Mouse (Mus musculus) heart, embryonic 16.5 days (tissue): ENCODE results near the gene Traf3. TPM values are rescaled to one million over a fixed set of nuclear protein-coding genes. Genes with fewer than 3 reads are reported as not detected.

Experiments
- ATAC-seq: fragments of 200-750 bp; cut with Nextera tagmentation; replicated peaks from 2 replicates; pipeline ENCODE4 v1.8.0; 2017; ENCODE audit warnings: moderate number of reproducible peaks; ENCODE audit not compliant: insufficient read depth, low FRiP score; ENCODE audit errors: extremely low read depth
- H3K27ac ChIP-seq: fragments of 300-500 bp; sonication (generic); 2 replicates; pipeline ENCODE4 v1.5.1; 2014; ENCODE audit warnings: mild to moderate bottlenecking, low read length, control low read depth, moderate library complexity
- H3K27me3 ChIP-seq: fragments of 300-500 bp; sonication (generic); 2 replicates; pipeline ENCODE4 v1.6.1; 2014; ENCODE audit warnings: low read length, mixed read lengths; ENCODE audit not compliant: control insufficient read depth, insufficient read depth
- H3K36me3 ChIP-seq: fragments of 300-500 bp; sonication (generic); 2 replicates; pipeline ENCODE4 v1.6.1; 2014; ENCODE audit not compliant: control insufficient read depth, insufficient read depth
- H3K4me1 ChIP-seq: fragments of 300-500 bp; sonication (generic); 2 replicates; pipeline ENCODE4 v1.6.1; 2014; ENCODE audit warnings: low read length, mixed read lengths; ENCODE audit not compliant: control insufficient read depth, insufficient read depth
- H3K4me2 ChIP-seq: fragments of 300-500 bp; sonication (generic); 2 replicates; pipeline ENCODE4 v1.6.1; 2014; ENCODE audit warnings: low read depth, mild to moderate bottlenecking, control low read depth, low read length
- H3K4me3 ChIP-seq: fragments of 300-500 bp; sonication (generic); 2 replicates; pipeline ENCODE4 v1.5.1; 2014; ENCODE audit warnings: mild to moderate bottlenecking, control low read depth, low read length
- H3K9ac ChIP-seq: fragments of 300-500 bp; sonication (generic); 2 replicates; pipeline ENCODE4 v1.6.1; 2014; ENCODE audit warnings: low read length, control low read depth
- H3K9me3 ChIP-seq: fragments of 300-500 bp; sonication (generic); replicated peaks from 2 replicates; pipeline ENCODE4 v1.6.1; 2016; ENCODE audit warnings: low read length; ENCODE audit not compliant: control insufficient read depth
- WGBS: fragments of 180-500 bp; shearing (Covaris S2); extraction: QIAGEN DNeasy Blood & Tissue Kit; methylation state at CpG from one replicate; pipeline ENCODE4 v1.1.7; 2014; 5-methylcytosine and 5-hydroxymethylcytosine counted together
- polyA plus RNA-seq: library from polyadenylated mRNA; unstranded; fragments of >200 nt; fragmentation: Nextera tagmentation; extraction: Ambion mirVana; gene quantifications from 2 replicates; pipeline ENCODE4 v1.2.1, GENCODE M21; 2015

Gene Traf3
- polyA plus RNA-seq, 1 experiment from 2014 or later = 6.0 TPM

GRCm38 (mm10) chr12:111203945-111204344, 37.8 kb downstream of the Traf3 start:
- Histone ChIP-seq H3K27me3 (no peaks in the 10 kb centered on the region), H3K4me2 (no peak overlapping the region), H3K4me3 (no peak overlapping the region), H3K9ac (no peak overlapping the region), H3K27ac (no peak overlapping the region), H3K9me3 (no peaks in the 10 kb centered on the region), H3K36me3 (no peaks in the 10 kb centered on the region), H3K4me1 (no peaks in the 10 kb centered on the region)
- no peak for ATAC-seq
- WGBS = 84% methylated on average over 3 of the region's 3 CpGs

- Histone ChIP-seq H3K9ac (no peak overlapping the region), H3K4me3 (no peak overlapping the region), H3K36me3 (no peaks in the 10 kb centered on the region), H3K27ac (no peak overlapping the region), H3K9me3 (no peaks in the 10 kb centered on the region), H3K4me1 (no peaks in the 10 kb centered on the region), H3K4me2 (no peak overlapping the region), H3K27me3 (no peaks in the 10 kb centered on the region)
- ATAC-seq = no peak
- 75% methylated on average over 3 of the region's 3 CpGs for WGBS
Measured at GRCm38 (mm10) chr12:111207641-111208040, 41.5 kb downstream of the Traf3 start.

GRCm38 (mm10) chr12:111211729-111212128, 45.6 kb downstream of the Traf3 start:
- no peak overlapping the region for H3K27ac ChIP-seq
- no peak for ATAC-seq
- no peaks in the 10 kb centered on the region for H3K27me3 ChIP-seq
- no peak overlapping the region for H3K9ac ChIP-seq
- no peak overlapping the region for H3K4me2 ChIP-seq
- H3K9me3 ChIP-seq = no peaks in the 10 kb centered on the region
- H3K4me1 ChIP-seq = no peaks in the 10 kb centered on the region; the same call in 1 of the 2 replicates
- no peaks in the 10 kb centered on the region for H3K36me3 ChIP-seq
- 88% methylated on average over 5 of the region's 5 CpGs for WGBS
- no peak overlapping the region for H3K4me3 ChIP-seq

- 91% methylated on average over 6 of the region's 6 CpGs for WGBS
- H3K4me1 ChIP-seq = no peaks in the 10 kb centered on the region
- H3K9me3 ChIP-seq = peaks cover 6% of the 10 kb centered on the region; the same call in 1 of the 2 replicates
- H3K4me2 ChIP-seq = no peak overlapping the region
- H3K27me3 ChIP-seq = no peaks in the 10 kb centered on the region
- H3K27ac ChIP-seq = no peak overlapping the region
- ATAC-seq = no peak
- H3K9ac ChIP-seq = no peak overlapping the region
- no peak overlapping the region for H3K4me3 ChIP-seq
- H3K36me3 ChIP-seq = peaks cover 16% of the 10 kb centered on the region
Measured at GRCm38 (mm10) chr12:111218867-111219266, 52.7 kb downstream of the Traf3 start.

GRCm38 (mm10) chr12:111225197-111225780, 59.1 kb downstream of the Traf3 start:
- H3K4me2 ChIP-seq = no peak overlapping the region
- no peak overlapping the region for H3K27ac ChIP-seq
- ATAC-seq = no peak
- H3K27me3 ChIP-seq = no peaks in the 10 kb centered on the region
- 0 out of 2 replicates have a peak, but pooled peaks cover 3% of the 10 kb centered on the region for H3K4me1 ChIP-seq
- no peak overlapping the region for H3K9ac ChIP-seq
- peaks cover 16% of the 10 kb centered on the region for H3K36me3 ChIP-seq
- H3K9me3 ChIP-seq = peaks cover 3% of the 10 kb centered on the region; the same call in 1 of the 2 replicates
- H3K4me3 ChIP-seq = no peak overlapping the region
- WGBS = 55% methylated on average over 10 of the region's 10 CpGs

GRCm38 (mm10) chr12:111227410-111227809, 61.2 kb downstream of the Traf3 start:
- Histone ChIP-seq H3K36me3 (peaks cover 2% of the 10 kb centered on the region), H3K27ac (no peak overlapping the region), H3K4me1 (0 out of 2 replicates have a peak, but pooled peaks cover 3% of the 10 kb centered on the region), H3K4me3 (no peak overlapping the region), H3K4me2 (no peak overlapping the region), H3K9me3 (peaks cover 2% of the 10 kb centered on the region; the same call in 1 of the 2 replicates), H3K27me3 (no peaks in the 10 kb centered on the region), H3K9ac (no peak overlapping the region)
- ATAC-seq = no peak
- 72% methylated on average over 4 of the region's 4 CpGs for WGBS

- H3K9ac ChIP-seq = no peak overlapping the region
- no peak for ATAC-seq
- no peak overlapping the region for H3K4me2 ChIP-seq
- no peak overlapping the region for H3K4me3 ChIP-seq
- H3K4me1 ChIP-seq = 0 out of 2 replicates have a peak, but pooled peaks cover 3% of the 10 kb centered on the region
- H3K36me3 ChIP-seq = no peaks in the 10 kb centered on the region
- H3K27me3 ChIP-seq = no peaks in the 10 kb centered on the region
- no peaks in the 10 kb centered on the region for H3K9me3 ChIP-seq
- no peak overlapping the region for H3K27ac ChIP-seq
- WGBS = 90% methylated on average over 5 of the region's 5 CpGs
Measured at GRCm38 (mm10) chr12:111228488-111228887, 62.3 kb downstream of the Traf3 start.

GRCm38 (mm10) chr12:111230793-111231192, 64.6 kb downstream of the Traf3 start:
- Histone ChIP-seq H3K36me3 (no peaks in the 10 kb centered on the region), H3K27ac (no peak overlapping the region), H3K9ac (no peak overlapping the region), H3K27me3 (no peaks in the 10 kb centered on the region), H3K4me3 (no peak overlapping the region), H3K9me3 (no peaks in the 10 kb centered on the region; the same call in 1 of the 2 replicates), H3K4me1 (peaks cover 13% of the 10 kb centered on the region), H3K4me2 (no peak overlapping the region)
- WGBS = 89% methylated on average over 2 of the region's 2 CpGs
- no peak for ATAC-seq

GRCm38 (mm10) chr12:111233798-111234197, 67.6 kb downstream of the Traf3 start:
- H3K9me3 ChIP-seq = no peaks in the 10 kb centered on the region; the same call in 1 of the 2 replicates
- peaks cover 13% of the 10 kb centered on the region for H3K4me1 ChIP-seq
- H3K9ac ChIP-seq = no peak overlapping the region
- peaks cover 4% of the 10 kb centered on the region; the same call in 1 of the 2 replicates for H3K36me3 ChIP-seq
- H3K27me3 ChIP-seq = no peaks in the 10 kb centered on the region
- WGBS = 91% methylated on average over 4 of the region's 4 CpGs
- no peak overlapping the region for H3K4me2 ChIP-seq
- H3K4me3 ChIP-seq = no peak overlapping the region
- H3K27ac ChIP-seq = no peak overlapping the region
- ATAC-seq = no peak
